Mouse (Mus musculus): ENCODE data around the gene Fam102a. TPM values are rescaled to one million over a fixed set of nuclear protein-coding genes. Genes with fewer than 3 reads are reported as not detected.

The Fam102a gene
- polyA plus RNA-seq (2015; fragmentation: Nextera tagmentation; extraction: Ambion mirVana), result 1.8 and 3.1 TPM in 2 replicates

DNA sequence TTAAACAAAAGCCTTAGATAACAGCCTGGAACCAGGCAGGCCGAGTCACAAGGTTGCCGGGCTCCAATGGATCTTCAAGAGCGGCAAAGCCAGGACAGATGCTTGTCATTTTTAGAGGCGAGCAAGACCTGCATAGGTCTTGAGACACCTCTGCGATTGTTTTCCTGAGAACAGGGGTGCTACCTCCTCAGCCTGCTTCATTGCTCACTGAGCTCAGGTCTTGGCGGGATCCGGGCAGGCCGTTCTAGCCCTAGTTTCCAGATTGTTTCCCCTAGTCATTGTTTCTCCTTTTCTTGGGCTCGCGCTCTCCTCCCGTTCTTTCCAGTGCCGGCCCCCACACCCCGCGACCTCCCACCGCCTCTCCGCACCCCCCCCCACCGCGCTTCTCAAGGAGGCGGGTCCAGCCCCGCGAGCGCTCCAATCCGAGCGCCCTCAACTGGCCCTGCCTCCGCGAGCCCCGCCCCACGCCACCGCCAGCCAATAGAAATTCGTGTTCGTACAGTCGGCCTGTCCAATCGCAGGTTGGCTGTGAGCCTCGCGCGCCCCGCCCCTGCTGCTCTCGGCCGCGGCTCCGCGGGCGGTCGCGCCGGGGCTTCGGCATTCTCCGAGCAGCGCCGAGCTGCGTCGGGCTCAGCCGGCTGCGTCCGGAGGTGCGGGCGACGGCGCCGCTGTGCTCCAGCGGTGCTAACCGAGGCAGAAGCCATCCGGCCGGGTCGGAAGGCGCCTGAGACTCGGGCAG is at the start of gene Fam102a:
Fam102a (plus strand) TSS at position 600 of the 739 bp plus-strand sequence.

DNA sequence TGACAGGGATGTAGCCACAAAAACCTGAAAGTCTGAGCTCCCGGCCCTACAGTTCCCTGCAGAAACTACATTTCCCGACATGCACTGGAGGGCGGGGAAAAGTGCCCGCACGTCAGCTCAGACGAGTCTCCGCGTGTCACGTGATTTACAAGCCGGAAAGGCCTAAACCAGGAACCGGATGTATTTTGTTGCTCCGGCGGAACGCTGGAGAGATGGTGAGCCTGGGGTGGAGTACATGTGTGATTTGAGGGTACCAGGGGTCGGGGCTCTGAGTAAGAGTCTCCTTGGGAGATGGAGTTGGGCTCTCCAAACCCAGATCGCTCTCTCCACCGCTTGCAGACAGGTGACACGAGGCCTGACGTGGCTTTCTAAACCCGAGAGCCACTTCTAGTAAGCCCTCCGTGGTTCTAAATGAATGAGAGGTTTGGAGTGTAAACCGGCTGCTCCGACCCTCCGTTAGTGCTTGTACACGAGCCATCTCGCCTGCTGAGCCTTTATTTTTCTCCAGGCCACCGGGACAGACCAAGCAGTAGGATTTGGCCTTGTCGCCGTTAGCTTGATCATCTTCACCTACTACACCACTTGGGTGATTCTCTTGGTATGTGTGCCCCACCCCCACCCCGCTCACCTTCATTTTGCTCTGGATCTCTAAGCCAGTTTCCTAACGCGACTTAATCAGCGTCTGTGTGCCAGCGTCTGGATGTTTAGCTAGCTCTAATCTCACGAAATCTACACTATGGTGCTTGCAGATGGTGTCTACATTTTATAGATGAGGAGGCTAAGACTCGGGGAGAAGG is 35.8 kb downstream of the Fam102a start, which contains the start of gene Dpm2:
Dpm2 (plus strand) TSS at position 161 of the 797 bp plus-strand sequence.

DNA sequence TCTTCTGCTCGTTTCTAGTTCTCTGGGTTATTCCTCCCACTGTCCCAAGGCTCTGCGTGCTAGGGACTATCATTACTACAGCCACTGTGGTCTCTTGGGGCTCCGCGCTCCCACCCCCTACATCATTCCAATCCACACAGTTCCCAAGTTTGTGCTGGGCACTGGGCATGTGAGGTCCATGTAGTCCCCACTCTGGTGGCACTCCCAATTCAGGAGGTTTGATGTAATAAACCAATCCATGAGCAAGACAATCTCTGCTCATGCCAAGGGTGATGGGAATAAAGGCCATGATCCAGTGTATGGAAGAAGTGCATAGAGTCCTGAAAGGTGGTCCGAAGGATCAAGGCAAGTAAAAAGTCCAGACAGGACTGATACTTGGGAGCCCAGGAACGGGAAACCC is 39.4 kb downstream of the Fam102a start, which contains the start of gene Pip5kl1:
Pip5kl1 (plus strand) TSS at position 301 of the 400 bp plus-strand sequence.

DNA sequence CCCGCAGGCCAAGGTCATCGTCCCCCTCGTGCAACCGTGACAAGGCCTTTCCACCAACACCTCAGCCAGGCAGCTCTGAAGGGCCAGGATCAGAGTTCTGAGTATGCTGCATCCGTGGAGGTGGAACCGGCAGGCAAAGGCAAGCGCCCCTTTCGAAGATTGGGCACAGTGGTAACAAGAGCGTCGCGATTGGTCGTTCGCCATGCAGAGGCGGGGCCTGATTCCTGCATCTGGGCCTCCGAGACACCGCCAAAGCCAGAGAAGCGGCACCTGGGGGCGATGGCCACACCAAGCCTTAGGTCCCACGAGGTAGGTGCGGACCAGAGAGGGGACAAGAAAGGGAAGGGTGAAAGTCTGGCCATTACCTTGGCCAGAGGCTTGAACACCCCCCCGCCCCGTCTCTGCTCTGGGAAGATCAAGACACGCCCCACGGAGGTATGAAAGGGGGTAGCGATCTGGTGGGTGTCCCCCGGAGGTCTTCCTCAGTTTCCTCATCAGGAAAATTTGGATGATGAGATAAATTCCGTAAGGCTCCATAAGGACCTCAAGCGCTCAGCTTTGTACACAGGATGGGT is 40.5 kb downstream of the Fam102a start, which contains the start of gene 9430097D07Rik:
9430097D07Rik (minus strand) TSS at position 99 of the 575 bp plus-strand sequence.

DNA sequence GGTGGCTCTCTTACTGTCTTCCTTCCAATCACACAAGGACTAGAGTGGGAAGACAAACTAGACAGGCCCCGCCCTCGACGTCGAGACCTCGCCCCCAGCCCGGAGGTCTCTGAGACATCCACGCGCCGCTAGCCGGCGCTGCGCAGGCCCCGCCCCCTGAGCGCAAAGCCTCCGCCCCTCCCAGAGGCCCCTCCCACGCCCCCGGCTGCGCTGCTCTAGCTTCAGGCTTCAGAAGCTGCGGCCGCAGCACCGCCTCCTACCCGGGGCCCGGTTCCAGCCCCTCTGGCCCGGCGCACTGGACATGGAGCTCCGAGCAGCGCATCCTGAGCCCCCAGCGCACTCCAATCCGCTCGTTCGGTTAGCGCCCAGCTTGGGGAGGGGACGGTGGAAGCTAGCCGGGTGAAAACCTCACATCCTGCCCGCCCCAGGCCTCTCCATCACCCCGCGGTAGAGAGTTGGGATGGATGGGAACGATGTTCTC is 51.8 kb downstream of the Fam102a start, which contains the start of gene St6galnac4:
St6galnac4 (plus strand) TSS at position 225 of the 481 bp plus-strand sequence.

DNA sequence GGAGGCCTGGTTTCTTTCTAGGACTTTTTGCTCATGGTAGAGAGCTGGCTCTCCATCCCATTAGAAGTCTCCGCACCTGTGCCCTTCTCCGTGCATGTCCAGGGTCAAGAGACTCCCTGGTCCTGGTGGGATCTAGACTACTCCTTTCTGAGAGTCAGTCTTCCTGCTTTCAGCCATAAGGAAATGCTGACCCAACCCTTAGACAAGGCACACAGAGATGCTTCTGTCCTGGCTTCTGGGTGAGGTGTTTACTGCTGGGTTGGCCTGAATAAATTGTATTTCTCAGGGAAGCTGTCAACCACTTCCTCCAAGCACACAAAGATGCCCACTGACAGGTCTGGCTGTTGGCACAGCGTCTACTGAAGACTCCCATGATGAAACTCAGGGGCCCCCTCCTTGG is 64.3 kb downstream of the Fam102a start, which contains the start of gene St6galnac6:
St6galnac6 (plus strand) TSS at position 301 of the 400 bp plus-strand sequence.

Other genes with a start within 250 kb of the Fam102a start
- gene Golga2, start 247.9 kb upstream of the Fam102a start, polyA plus RNA-seq (2015; fragmentation: Nextera tagmentation; extraction: Ambion mirVana), result 24.9 and 25.5 TPM in 2 replicates
- 184 and 245 TPM in 2 replicates for gene Swi5, start 247.3 kb upstream of the Fam102a start, polyA plus RNA-seq (2015; fragmentation: Nextera tagmentation; extraction: Ambion mirVana)
- gene Ciz1, start 183.0 kb upstream of the Fam102a start, polyA plus RNA-seq (2015; fragmentation: Nextera tagmentation; extraction: Ambion mirVana), result 49.4 and 53.8 TPM in 2 replicates
- gene Dnm1, start 182.0 kb upstream of the Fam102a start, polyA plus RNA-seq (2015; fragmentation: Nextera tagmentation; extraction: Ambion mirVana), result 6.6 and 8.2 TPM in 2 replicates
- 156 and 159 TPM in 2 replicates for gene 1110008P14Rik, start 153.4 kb upstream of the Fam102a start, polyA plus RNA-seq (2015; fragmentation: Nextera tagmentation; extraction: Ambion mirVana)
- gene Lcn2, start 147.1 kb upstream of the Fam102a start, polyA plus RNA-seq (2015; fragmentation: Nextera tagmentation; extraction: Ambion mirVana), result 9.3 and 20.6 TPM in 2 replicates
- 48.2 and 52.8 TPM in 2 replicates for gene Ptges2, start 139.4 kb upstream of the Fam102a start, polyA plus RNA-seq (2015; fragmentation: Nextera tagmentation; extraction: Ambion mirVana)
- gene Naif1, start 84.9 kb upstream of the Fam102a start, polyA plus RNA-seq (2015; fragmentation: Nextera tagmentation; extraction: Ambion mirVana), result 3.3 and 3.5 TPM in 2 replicates
- 6.7 and 10.8 TPM in 2 replicates for gene Slc25a25, start 83.9 kb upstream of the Fam102a start, polyA plus RNA-seq (2015; fragmentation: Nextera tagmentation; extraction: Ambion mirVana)
- 50.5 and 51.5 TPM in 2 replicates for gene Dpm2, start 35.5 kb downstream of the Fam102a start, polyA plus RNA-seq (2015; fragmentation: Nextera tagmentation; extraction: Ambion mirVana)
- not detected in 2 replicates for gene Pip5kl1, start 39.5 kb downstream of the Fam102a start, polyA plus RNA-seq (2015; fragmentation: Nextera tagmentation; extraction: Ambion mirVana)
- not detected in 2 replicates for gene 9430097D07Rik, start 40.4 kb downstream of the Fam102a start, polyA plus RNA-seq (2015; fragmentation: Nextera tagmentation; extraction: Ambion mirVana)
- gene St6galnac4, start 51.8 kb downstream of the Fam102a start, polyA plus RNA-seq (2015; fragmentation: Nextera tagmentation; extraction: Ambion mirVana), result 72.8 and 75.4 TPM in 2 replicates
- gene St6galnac6, start 64.4 kb downstream of the Fam102a start, polyA plus RNA-seq (2015; fragmentation: Nextera tagmentation; extraction: Ambion mirVana), result 30.5 and 35.3 TPM in 2 replicates
- gene Ak1, start 86.4 kb downstream of the Fam102a start, polyA plus RNA-seq (2015; fragmentation: Nextera tagmentation; extraction: Ambion mirVana), result 1,121 and 1,290 TPM in 2 replicates
- 53.3 and 56.7 TPM in 2 replicates for gene Eng, start 111.3 kb downstream of the Fam102a start, polyA plus RNA-seq (2015; fragmentation: Nextera tagmentation; extraction: Ambion mirVana)
- 16.9 and 17.6 TPM in 2 replicates for gene Fpgs, start 168.8 kb downstream of the Fam102a start, polyA plus RNA-seq (2015; fragmentation: Nextera tagmentation; extraction: Ambion mirVana)
- gene Cdk9, start 177.7 kb downstream of the Fam102a start, polyA plus RNA-seq (2015; fragmentation: Nextera tagmentation; extraction: Ambion mirVana), result 39.9 and 45.0 TPM in 2 replicates
- gene Sh2d3c, start 185.7 kb downstream of the Fam102a start, polyA plus RNA-seq (2015; fragmentation: Nextera tagmentation; extraction: Ambion mirVana), result 14.7 and 15.3 TPM in 2 replicates
- 0.28 TPM in 1 of 2 replicates, not detected in the other for gene 6330409D20Rik, start 205.7 kb downstream of the Fam102a start, polyA plus RNA-seq (2015; fragmentation: Nextera tagmentation; extraction: Ambion mirVana)
- gene Tor2a, start 221.9 kb downstream of the Fam102a start, polyA plus RNA-seq (2015; fragmentation: Nextera tagmentation; extraction: Ambion mirVana), result 25.0 and 32.8 TPM in 2 replicates
- 0.13 and 0.16 TPM in 2 replicates for gene Ttc16, start 240.3 kb downstream of the Fam102a start, polyA plus RNA-seq (2015; fragmentation: Nextera tagmentation; extraction: Ambion mirVana)
- gene Ptrh1, start 240.5 kb downstream of the Fam102a start, polyA plus RNA-seq (2015; fragmentation: Nextera tagmentation; extraction: Ambion mirVana), result 1.8 TPM in 2 replicates
- 0.46 TPM in 1 of 2 replicates, not detected in the other for gene Cfap157, start 249.1 kb downstream of the Fam102a start, polyA plus RNA-seq (2015; fragmentation: Nextera tagmentation; extraction: Ambion mirVana)